Mouse (Mus musculus): ENCODE results near the gene Tmem107. TPM values are rescaled to one million over a fixed set of nuclear protein-coding genes. Genes with fewer than 3 reads are reported as not detected.
A peak's percentile ranks its signal among the peaks of the same experiment; 100 is the strongest.

The Tmem107 gene
- polyA plus RNA-seq, 1 experiment from 2014 or later = 61.0 TPM

GRCm38 (mm10) chr11:69109032-69109900 is 38.7 kb downstream of the Tmem107 start:
- H3K36me3 ChIP-seq (ENCODE audit: insufficient read depth, low read length) = peaks cover 41% of the 10 kb centered on the region
- 85% methylated on average over 13 of the region's 13 CpGs for WGBS
- ATAC-seq (ENCODE audit: low FRiP score, low TSS enrichment) = no peak
- H3K4me1 ChIP-seq (ENCODE audit: insufficient read depth, low read length) = peaks cover 3% of the 10 kb centered on the region; the same call in 1 of the 2 replicates
- no peak overlapping the region for H3K4me3 ChIP-seq (ENCODE audit: low read length)
- no peak overlapping the region for H3K9ac ChIP-seq (replicated peaks; ENCODE audit: low read length)
- H3K27ac ChIP-seq (ENCODE audit: low read length) = no peak overlapping the region
- H3K27me3 ChIP-seq (ENCODE audit: insufficient read depth, low read length) = no peaks in the 10 kb centered on the region
- no peaks in the 10 kb centered on the region for H3K9me3 ChIP-seq (ENCODE audit: low read length)
- H3K4me2 ChIP-seq (replicated peaks; ENCODE audit: low read depth, low read length) = no peak overlapping the region

GRCm38 (mm10) chr11:69110319-69111046 is 39.9 kb downstream of the Tmem107 start:
- under 1% methylated on average over 30 of the region's 30 CpGs for WGBS
- peaks cover 3% of the 10 kb centered on the region; the same call in 1 of the 2 replicates for H3K4me1 ChIP-seq (ENCODE audit: insufficient read depth, low read length)
- peak overlapping the region; percentile 59 for H3K9ac ChIP-seq (replicated peaks; ENCODE audit: low read length)
- ATAC-seq (ENCODE audit: low FRiP score, low TSS enrichment) = peak; percentile 66; the same call in 1 of the 2 replicates
- H3K4me2 ChIP-seq (replicated peaks; ENCODE audit: low read depth, low read length) = peak overlapping the region; percentile 60
- peak overlapping the region; percentile 51 for H3K4me3 ChIP-seq (ENCODE audit: low read length)
- H3K9me3 ChIP-seq (ENCODE audit: low read length) = no peaks in the 10 kb centered on the region
- peaks cover 29% of the 10 kb centered on the region for H3K36me3 ChIP-seq (ENCODE audit: insufficient read depth, low read length)
- no peaks in the 10 kb centered on the region for H3K27me3 ChIP-seq (ENCODE audit: insufficient read depth, low read length)
- peak overlapping the region; percentile 46 for H3K27ac ChIP-seq (ENCODE audit: low read length)

- H3K4me1 ChIP-seq (ENCODE audit: insufficient read depth, low read length) = peaks cover 3% of the 10 kb centered on the region; the same call in 1 of the 2 replicates
- H3K4me2 ChIP-seq (replicated peaks; ENCODE audit: low read depth, low read length) = peak overlapping the region; percentile 60
- no peaks in the 10 kb centered on the region for H3K9me3 ChIP-seq (ENCODE audit: low read length)
- peaks cover 22% of the 10 kb centered on the region for H3K36me3 ChIP-seq (ENCODE audit: insufficient read depth, low read length)
- no peak overlapping the region for H3K27ac ChIP-seq (ENCODE audit: low read length)
- no peaks in the 10 kb centered on the region for H3K27me3 ChIP-seq (ENCODE audit: insufficient read depth, low read length)
- peak overlapping the region; percentile 59 for H3K9ac ChIP-seq (replicated peaks; ENCODE audit: low read length)
- 3% methylated on average over 21 of the region's 21 CpGs for WGBS
- no peak; the same call in 1 of the 2 replicates for ATAC-seq (ENCODE audit: low FRiP score, low TSS enrichment)
- H3K4me3 ChIP-seq (ENCODE audit: low read length) = peak overlapping the region; percentile 51
Measured at GRCm38 (mm10) chr11:69111051-69111810, 40.6 kb downstream of the Tmem107 start.

- Histone ChIP-seq H3K27me3 (ENCODE audit: insufficient read depth, low read length) (no peaks in the 10 kb centered on the region), H3K4me1 (ENCODE audit: insufficient read depth, low read length) (peaks cover 3% of the 10 kb centered on the region; the same call in 1 of the 2 replicates), H3K36me3 (ENCODE audit: insufficient read depth, low read length) (peaks cover 19% of the 10 kb centered on the region), H3K9me3 (ENCODE audit: low read length) (no peaks in the 10 kb centered on the region), H3K4me2 (replicated peaks; ENCODE audit: low read depth, low read length) (no peak overlapping the region; the same call in 1 of the 2 replicates), H3K27ac (ENCODE audit: low read length) (no peak overlapping the region), H3K4me3 (ENCODE audit: low read length) (no peak overlapping the region), H3K9ac (replicated peaks; ENCODE audit: low read length) (no peak overlapping the region; the same call in 1 of the 2 replicates)
- ATAC-seq (ENCODE audit: low FRiP score, low TSS enrichment) = no peak
- WGBS = 55% methylated on average over 4 of the region's 4 CpGs
Measured at GRCm38 (mm10) chr11:69111865-69112264, 41.3 kb downstream of the Tmem107 start.

GRCm38 (mm10) chr11:69114018-69114417 is 43.4 kb downstream of the Tmem107 start:
- no peaks in the 10 kb centered on the region for H3K27me3 ChIP-seq (ENCODE audit: insufficient read depth, low read length)
- whole genome bisulfite sequencing = 78% methylated on average over 3 of the region's 3 CpGs
- H3K4me1 ChIP-seq (ENCODE audit: insufficient read depth, low read length) = peaks cover 12% of the 10 kb centered on the region
- H3K4me2 ChIP-seq (replicated peaks; ENCODE audit: low read depth, low read length) = no peak overlapping the region
- H3K27ac ChIP-seq (ENCODE audit: low read length) = no peak overlapping the region
- no peak for ATAC-seq (ENCODE audit: low FRiP score, low TSS enrichment)
- no peak overlapping the region for H3K4me3 ChIP-seq (ENCODE audit: low read length)
- H3K9ac ChIP-seq (replicated peaks; ENCODE audit: low read length) = no peak overlapping the region
- no peaks in the 10 kb centered on the region for H3K9me3 ChIP-seq (ENCODE audit: low read length)
- H3K36me3 ChIP-seq (ENCODE audit: insufficient read depth, low read length) = no peaks in the 10 kb centered on the region

GRCm38 (mm10) chr11:69114621-69115020 is 44.0 kb downstream of the Tmem107 start:
- no peak overlapping the region for H3K4me2 ChIP-seq (replicated peaks; ENCODE audit: low read depth, low read length)
- H3K4me3 ChIP-seq (ENCODE audit: low read length) = no peak overlapping the region
- no peak for ATAC-seq (ENCODE audit: low FRiP score, low TSS enrichment)
- H3K4me1 ChIP-seq (ENCODE audit: insufficient read depth, low read length) = peaks cover 18% of the 10 kb centered on the region
- no peak overlapping the region for H3K9ac ChIP-seq (replicated peaks; ENCODE audit: low read length)
- H3K9me3 ChIP-seq (ENCODE audit: low read length) = no peaks in the 10 kb centered on the region
- no peak overlapping the region for H3K27ac ChIP-seq (ENCODE audit: low read length)
- no peaks in the 10 kb centered on the region for H3K36me3 ChIP-seq (ENCODE audit: insufficient read depth, low read length)
- 83% methylated on average over 3 of the region's 3 CpGs for WGBS
- H3K27me3 ChIP-seq (ENCODE audit: insufficient read depth, low read length) = no peaks in the 10 kb centered on the region

GRCm38 (mm10) chr11:69116843-69117242 is 46.2 kb downstream of the Tmem107 start:
- peak overlapping the region; percentile 88; the same call in 1 of the 2 replicates for H3K4me2 ChIP-seq (replicated peaks; ENCODE audit: low read depth, low read length)
- peak overlapping the region; percentile 85; the same call in 1 of the 2 replicates for H3K4me3 ChIP-seq (ENCODE audit: low read length)
- no peaks in the 10 kb centered on the region for H3K9me3 ChIP-seq (ENCODE audit: low read length)
- H3K9ac ChIP-seq (replicated peaks; ENCODE audit: low read length) = no peak overlapping the region
- no peaks in the 10 kb centered on the region for H3K27me3 ChIP-seq (ENCODE audit: insufficient read depth, low read length)
- no peak for ATAC-seq (ENCODE audit: low FRiP score, low TSS enrichment)
- 48% methylated on average over 5 of the region's 5 CpGs for WGBS
- no peaks in the 10 kb centered on the region for H3K36me3 ChIP-seq (ENCODE audit: insufficient read depth, low read length)
- H3K27ac ChIP-seq (ENCODE audit: low read length) = no peak overlapping the region
- peaks cover 25% of the 10 kb centered on the region for H3K4me1 ChIP-seq (ENCODE audit: insufficient read depth, low read length)

GRCm38 (mm10) chr11:69117737-69118695 is 47.4 kb downstream of the Tmem107 start:
- H3K9ac ChIP-seq (replicated peaks; ENCODE audit: low read length) = peak overlapping the region; percentile 80
- peak overlapping the region; percentile 88 for H3K4me2 ChIP-seq (replicated peaks; ENCODE audit: low read depth, low read length)
- no peaks in the 10 kb centered on the region for H3K9me3 ChIP-seq (ENCODE audit: low read length)
- H3K27me3 ChIP-seq (ENCODE audit: insufficient read depth, low read length) = no peaks in the 10 kb centered on the region
- peak; percentile 13; the same call in 1 of the 2 replicates for ATAC-seq (ENCODE audit: low FRiP score, low TSS enrichment)
- 0% methylated on average over 43 of the region's 45 CpGs for WGBS
- peaks cover 25% of the 10 kb centered on the region for H3K4me1 ChIP-seq (ENCODE audit: insufficient read depth, low read length)
- H3K27ac ChIP-seq (ENCODE audit: low read length) = peak overlapping the region; percentile 77
- H3K4me3 ChIP-seq (ENCODE audit: low read length) = peak overlapping the region; percentile 85
- H3K36me3 ChIP-seq (ENCODE audit: insufficient read depth, low read length) = no peaks in the 10 kb centered on the region
